16 mouse cellular contexts compared by ENCODE assay signal in genomic region chr15:11891395-11891794, GRCm38 (mm10). TPM values are rescaled to one million over a fixed set of nuclear protein-coding genes. Genes with fewer than 3 reads are reported as not detected.
A peak's percentile ranks its signal among the peaks of the same experiment; 100 is the strongest.
DNase-seq lines count a peak whose midpoint lies in the region; ATAC-seq and TF ChIP-seq lines count a peak whose summit lies in the region.
"Had no signal": no experiment of that assay in that cellular context is flagged by ENCODE, and none has a peak within 500 bp of the region (broad histone marks: within the 10 kb centered on the region; RNA-seq: fewer than 3 reads in every experiment).

No protein-coding gene starts in this region.

- H3K9ac ChIP-seq in MEL (ENCODE audit: control insufficient read depth, low read depth, low read length, poor library complexity, severe bottlenecking) = no peak overlapping the region
- H3K9ac ChIP-seq in heart, embryonic 12.5 days = no peak overlapping the region
- H3K9ac ChIP-seq: heart, embryonic 13.5 days; hindbrain, embryonic 15.5 days; lung, embryonic 15.5 days; neural tube, embryonic 13.5 days had no signal

- H3ac ChIP-seq in myocyte (ENCODE audit: control insufficient read depth, insufficient read length) = no peak overlapping the region

- ATAC-seq in heart, embryonic 12.5 days (ENCODE audit: insufficient number of reproducible peaks, low FRiP score) = no peak

- no peak for TF ChIP-seq EP300 in MEL (IDR thresholded peaks at IDR 0.05; ENCODE audit: low read depth in 1 of 2, low read length in 2 of 2)

- H3K9me3 ChIP-seq in MEL (replicated peaks; ENCODE audit: insufficient read depth, low read length) = no peaks in the 10 kb centered on the region
- H3K9me3 ChIP-seq in heart, embryonic 12.5 days (replicated peaks) = no peaks in the 10 kb centered on the region
- H3K9me3 ChIP-seq: hindbrain, embryonic 15.5 days; lung, embryonic 15.5 days; neural tube, embryonic 13.5 days had no signal

- no peak for TF ChIP-seq POLR2A in kidney, adult 2 months (IDR thresholded peaks at IDR 0.05; ENCODE audit: low read depth, low read length)
- TF ChIP-seq POLR2A in MEL (IDR thresholded peaks at IDR 0.05; ENCODE audit: control insufficient read depth in 1 of 2, insufficient read depth in 1 of 2, low read depth in 1 of 2, low read length in 2 of 2, poor library complexity in 1 of 2) (no peak), myocyte (IDR thresholded peaks at IDR 0.05; ENCODE audit: insufficient read length, low read depth) (no peak)

- H3K79me2 ChIP-seq in MEL (ENCODE audit: control insufficient read depth, insufficient read depth, low read length, poor library complexity) (no peaks in the 10 kb centered on the region), myocyte (ENCODE audit: control insufficient read depth, insufficient read depth) (no peaks in the 10 kb centered on the region)

- TF ChIP-seq CTCF in kidney, adult 2 months (conservative IDR thresholded peaks at IDR 0.05; ENCODE audit: insufficient read depth, insufficient read length, low read depth, low read length) = 0 out of 2 replicates have a peak, but pooled peaks have one; percentile 16
- TF ChIP-seq CTCF in MEL (IDR thresholded peaks at IDR 0.05 in 2 of 3, conservative IDR thresholded peaks at IDR 0.05 in 1 of 3; ENCODE audit: control insufficient read depth in 1 of 3, insufficient read depth in 1 of 3, low read depth in 2 of 3, low read length in 3 of 3, poor library complexity in 1 of 3, severe bottlenecking in 1 of 3) = peak; percentile 13 to 39 (median 33); a peak in 5 of 6 replicates

- WGBS in kidney, adult 2 months = 71% methylated on average over 3 of the region's 3 CpGs
- 49% methylated on average over 3 of the region's 3 CpGs for WGBS in heart, embryonic 12.5 days

- no peak for DNase-seq in kidney, adult 2 months
- DNase-seq in kidney, adult 11 months = no peak
- DNase-seq in thymus, postnatal 0 days (ENCODE audit: low spot score) = peak; percentile 18
- DNase-seq in thymus, postnatal 36 days = no peak
- DNase-seq in MEL (ENCODE audit: low read depth, low spot score) = peak; percentile 34
- no peak for DNase-seq in cerebellum, postnatal 14 days
- DNase-seq: adrenal gland, postnatal 14 days; cerebellum, adult 11-12 months; embryo, embryonic 11 days; midbrain, embryonic 14.5 days had no signal

- H3K27ac ChIP-seq in kidney, adult 2 months (ENCODE audit: insufficient read depth, low read depth, low read length) = no peak overlapping the region
- no peak overlapping the region for H3K27ac ChIP-seq in MEL (ENCODE audit: control insufficient read depth, low read depth, low read length)
- H3K27ac ChIP-seq in heart, embryonic 12.5 days (ENCODE audit: poor library complexity, severe bottlenecking) = no peak overlapping the region
- H3K27ac ChIP-seq: heart, embryonic 13.5 days; hindbrain, embryonic 15.5 days; lung, embryonic 15.5 days; neural tube, embryonic 13.5 days had no signal

- no peak for TF ChIP-seq RAD21 in MEL (IDR thresholded peaks at IDR 0.05; ENCODE audit: low read depth, low read length)

- H3K4me1 ChIP-seq in kidney, adult 2 months (ENCODE audit: control insufficient read depth, insufficient read depth, low read length) = no peaks in the 10 kb centered on the region
- no peaks in the 10 kb centered on the region for H3K4me1 ChIP-seq in MEL (ENCODE audit: control insufficient read depth in 1 of 2, insufficient read depth in 2 of 2, low read length in 2 of 2)
- H3K4me1 ChIP-seq in heart, embryonic 12.5 days (replicated peaks) = 0 out of 2 replicates have a peak, but pooled peaks cover 4% of the 10 kb centered on the region
- H3K4me1 ChIP-seq: hindbrain, embryonic 15.5 days; neural tube, embryonic 13.5 days had no signal

- H3K27me3 ChIP-seq in kidney, adult 2 months (replicated peaks; ENCODE audit: control insufficient read depth, insufficient read depth, low read length) = no peaks in the 10 kb centered on the region
- no peaks in the 10 kb centered on the region for H3K27me3 ChIP-seq in MEL (ENCODE audit: control insufficient read depth in 1 of 2, insufficient read depth in 2 of 2, low read length in 2 of 2)
- no peaks in the 10 kb centered on the region for H3K27me3 ChIP-seq in myocyte (ENCODE audit: control insufficient read depth, insufficient read depth, insufficient read length)
- H3K27me3 ChIP-seq in heart, embryonic 12.5 days (replicated peaks) = no peaks in the 10 kb centered on the region
- H3K27me3 ChIP-seq: heart, embryonic 13.5 days; hindbrain, embryonic 15.5 days; lung, embryonic 15.5 days; neural tube, embryonic 13.5 days had no signal

- H3K36me3 ChIP-seq in kidney, adult 2 months (ENCODE audit: control insufficient read depth, insufficient read depth, low read length) = no peaks in the 10 kb centered on the region
- H3K36me3 ChIP-seq in MEL (ENCODE audit: control insufficient read depth in 1 of 2, insufficient read depth in 2 of 2, low read length in 2 of 2) (no peaks in the 10 kb centered on the region), myocyte (ENCODE audit: control insufficient read depth, insufficient read depth) (no peaks in the 10 kb centered on the region)
- H3K36me3 ChIP-seq in heart, embryonic 12.5 days = peaks cover 13% of the 10 kb centered on the region; the same call in 1 of the 2 replicates
- H3K36me3 ChIP-seq: hindbrain, embryonic 15.5 days; lung, embryonic 15.5 days; neural tube, embryonic 13.5 days had no signal

- H3K4me3 ChIP-seq in kidney, adult 2 months (ENCODE audit: insufficient read depth, low read depth, low read length) = no peak overlapping the region
- H3K4me3 ChIP-seq in MEL (ENCODE audit: control insufficient read depth in 1 of 2, insufficient read depth in 1 of 2, low read depth in 2 of 2, low read length in 2 of 2) (no peak overlapping the region), myocyte (no peak overlapping the region)
- H3K4me3 ChIP-seq in heart, embryonic 12.5 days = no peak overlapping the region
- H3K4me3 ChIP-seq: heart, embryonic 13.5 days; hindbrain, embryonic 15.5 days; lung, embryonic 15.5 days; neural tube, embryonic 13.5 days had no signal

- no peak overlapping the region for H3K4me2 ChIP-seq in myocyte (ENCODE audit: low read depth)
- no peak overlapping the region for H3K4me2 ChIP-seq in heart, embryonic 12.5 days
- H3K4me2 ChIP-seq: heart, embryonic 13.5 days; hindbrain, embryonic 15.5 days; lung, embryonic 15.5 days; neural tube, embryonic 13.5 days had no signal

TF ChIP-seq in MEL, 35 proteins besides CTCF, POLR2A, EP300 and RAD21:
- TF ChIP-seq MYC (IDR thresholded peaks at IDR 0.05; ENCODE audit: low read depth, low read length) = 0 out of 2 replicates have a peak, but pooled peaks have one; percentile 39
- no peak for TF ChIP-seq MAZ (IDR thresholded peaks at IDR 0.05; ENCODE audit: low read depth, low read length)
TF ChIP-seq in MEL: peak in this region for 1.

TF ChIP-seq in myocyte, 11 proteins besides CTCF, POLR2A, EP300 and RAD21:
- TF ChIP-seq USF1 (IDR thresholded peaks at IDR 0.05; ENCODE audit: low read depth) (peak; percentile 13), E2F4 (IDR thresholded peaks at IDR 0.05; ENCODE audit: insufficient read depth) (no peak)

RNA-seq across cellular contexts. Expression of gene Npr3, which starts 15.7 kb away (rescaled TPM):
- polyA plus RNA-seq in kidney, adult 2 months (2012; rRNA removed) = 5.9 and 6.1 TPM in 2 replicates
- polyA plus RNA-seq in thymus, postnatal 0 days (2015; fragmentation: Nextera tagmentation; extraction: Ambion mirVana) = 0.45 and 0.49 TPM in 2 replicates
- not detected in 2 replicates for total RNA-seq in MEL (2012; rRNA removed)
- polyA plus RNA-seq in MEL (2012; ENCODE audit: insufficient read depth in 1 of 2, insufficient read length in 2 of 2, low read depth in 1 of 2, low replicate concordance in 2 of 2, missing spikeins in 1 of 2) (not detected), myocyte (2012; fragmentation: generic; extraction: Trizol) (1.2 TPM)
- 16.4 and 17.6 TPM in 2 replicates for polyA plus RNA-seq in heart, embryonic 12.5 days (2016; fragmentation: Nextera tagmentation; extraction: Ambion mirVana)

Comparison
In these comparisons a context has a peak if more than half of its experiments do, and no peak if none do; other contexts are left out.
1. DNase-seq: peak in thymus, postnatal 0 days (single experiment) and MEL (single experiment); none in kidney, adult 2 months (single experiment), kidney, adult 11 months (single experiment), thymus, postnatal 36 days (0 of 2) and cerebellum, postnatal 14 days (0 of 2).